Mouse (Mus musculus) limb, embryonic 13.5 days (tissue): ENCODE measurements around the gene 4930453N24Rik. TPM values are rescaled to one million over a fixed set of nuclear protein-coding genes. Genes with fewer than 3 reads are reported as not detected.
A peak's percentile ranks its signal among the peaks of the same experiment; 100 is the strongest.

Experiments
- ATAC-seq: fragments of 200-750 bp; cut with Nextera tagmentation; 2 replicates; pipeline ENCODE4 v1.8.0; 2017; ENCODE audit warnings: low read depth, moderate number of reproducible peaks, moderate TSS enrichment; ENCODE audit not compliant: low FRiP score
- H3K27ac ChIP-seq: fragments of 300-500 bp; sonication (generic); 2 replicates; pipeline ENCODE4 v1.5.1; 2015; ENCODE audit warnings: inconsistent platforms, mild to moderate bottlenecking, moderate library complexity
- H3K27me3 ChIP-seq: fragments of 300-500 bp; sonication (generic); 2 replicates; pipeline ENCODE4 v1.6.1; 2015; ENCODE audit warnings: mild to moderate bottlenecking, inconsistent platforms
- H3K36me3 ChIP-seq: fragments of 300-500 bp; sonication (generic); 2 replicates; pipeline ENCODE4 v1.6.1; 2015; ENCODE audit warnings: inconsistent platforms, mild to moderate bottlenecking, moderate library complexity
- H3K4me1 ChIP-seq: fragments of 300-500 bp; sonication (generic); 2 replicates; pipeline ENCODE4 v1.6.1; 2015; ENCODE audit warnings: inconsistent platforms
- H3K4me2 ChIP-seq: fragments of 300-500 bp; sonication (generic); replicated peaks from 2 replicates; pipeline ENCODE4 v1.6.1; 2015; ENCODE audit warnings: inconsistent platforms, mild to moderate bottlenecking, moderate library complexity
- H3K4me3 ChIP-seq: fragments of 300-500 bp; sonication (generic); 2 replicates; pipeline ENCODE4 v1.5.1; 2015; ENCODE audit warnings: moderate library complexity, mild to moderate bottlenecking, inconsistent platforms
- H3K9ac ChIP-seq: fragments of 300-500 bp; sonication (generic); 2 replicates; pipeline ENCODE4 v1.6.1; 2015; ENCODE audit warnings: mild to moderate bottlenecking, inconsistent platforms
- H3K9me3 ChIP-seq: fragments of 300-500 bp; sonication (generic); 2 replicates; pipeline ENCODE4 v1.6.1; 2016; ENCODE audit warnings: inconsistent platforms
- WGBS: fragments of 180-500 bp; shearing (Covaris S2); methylation state at CpG from one replicate; pipeline ENCODE4 v1.1.7; 2015; 5-methylcytosine and 5-hydroxymethylcytosine counted together
- polyA plus RNA-seq: library from polyadenylated mRNA; unstranded; fragments of >200 nt; fragmentation: Nextera tagmentation; extraction: Ambion mirVana; gene quantifications from 2 replicates; pipeline ENCODE4 v1.2.1, GENCODE M21; 2015

Gene 4930453N24Rik
- polyA plus RNA-seq, 1 experiment from 2014 or later: 27.1 TPM

GRCm38 (mm10) chr16:64717814-64718213, 53.1 kb downstream of the 4930453N24Rik start:
- peaks cover 25% of the 10 kb centered on the region for H3K4me1 ChIP-seq
- no peak overlapping the region for H3K4me3 ChIP-seq
- H3K9ac ChIP-seq: no peak overlapping the region
- H3K27me3 ChIP-seq: peaks cover 24% of the 10 kb centered on the region
- H3K9me3 ChIP-seq: no peaks in the 10 kb centered on the region
- H3K27ac ChIP-seq: 0 out of 2 replicates have a peak overlapping the region, but pooled peaks have one; percentile 10
- peak; percentile 87 for ATAC-seq
- no peaks in the 10 kb centered on the region for H3K36me3 ChIP-seq
- WGBS: 10% methylated on average over 10 of the region's 10 CpGs
- H3K4me2 ChIP-seq: peak overlapping the region; percentile 35

- no peaks in the 10 kb centered on the region for H3K36me3 ChIP-seq
- H3K27me3 ChIP-seq: peaks cover 10% of the 10 kb centered on the region
- H3K27ac ChIP-seq: no peak overlapping the region
- 69% methylated on average over 6 of the region's 6 CpGs for WGBS
- no peak overlapping the region for H3K4me3 ChIP-seq
- ATAC-seq: no peak
- no peak overlapping the region for H3K9ac ChIP-seq
- H3K4me2 ChIP-seq: no peak overlapping the region
- no peaks in the 10 kb centered on the region for H3K9me3 ChIP-seq
- H3K4me1 ChIP-seq: peaks cover 4% of the 10 kb centered on the region; the same call in 1 of the 2 replicates
These were observed 59.1 kb downstream of the 4930453N24Rik start for GRCm38 (mm10) chr16:64711816-64712215.

Other genes with a start within 250 kb of the 4930453N24Rik start
- gene Csnka2ip, start 168.8 kb downstream of the 4930453N24Rik start, polyA plus RNA-seq: not detected in 2 replicates
- 6.1 and 6.8 TPM in 2 replicates for gene Zfp654, start 80.5 kb upstream of the 4930453N24Rik start, polyA plus RNA-seq
- gene Cggbp1, start 80.8 kb upstream of the 4930453N24Rik start, polyA plus RNA-seq: 83.0 and 91.9 TPM in 2 replicates